Mouse (Mus musculus): ENCODE data around the gene Mapk1ip1l. TPM values are rescaled to one million over a fixed set of nuclear protein-coding genes. Genes with fewer than 3 reads are reported as not detected.

The Mapk1ip1l gene
- polyA plus RNA-seq, 1 experiment: 106 TPM

DNA sequence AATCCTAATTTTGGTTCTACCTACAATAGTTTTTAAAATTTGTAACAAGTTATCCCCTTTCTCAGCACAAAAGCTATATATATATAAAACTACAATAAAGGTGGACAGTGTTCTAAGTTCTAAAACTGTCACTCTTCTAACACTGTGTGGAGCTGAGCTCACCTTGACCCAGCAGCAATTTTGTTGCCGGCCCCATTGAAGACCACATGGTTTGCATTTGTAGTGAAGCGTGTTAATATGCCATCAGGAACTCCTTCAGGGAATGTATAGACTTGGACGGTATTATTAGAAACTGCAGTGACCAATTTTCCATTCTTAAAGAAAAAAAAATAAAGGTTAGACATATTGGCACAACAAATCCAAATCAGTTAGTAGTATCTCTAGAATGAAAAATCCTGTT lies 24.3 kb upstream of the Mapk1ip1l start:
- TF ChIP-seq CTCF (IDR thresholded peaks at IDR 0.05; ENCODE audit: borderline replicate concordance, control insufficient read depth, extremely low read depth, insufficient read depth, low read length, poor library complexity): no peak
- no peak for TF ChIP-seq POLR2A (IDR thresholded peaks at IDR 0.05; ENCODE audit: control insufficient read depth, extremely low read depth, insufficient read depth, low read length, poor library complexity)
- Histone ChIP-seq H3K36me3 (ENCODE audit: control insufficient read depth, insufficient read depth, low read length) (peaks cover 17% of the 10 kb centered on the region), H3K27ac (ENCODE audit: control insufficient read depth, insufficient read depth, low read length) (no peak overlapping the region), H3K27me3 (ENCODE audit: control insufficient read depth, insufficient read depth, low read length) (no peaks in the 10 kb centered on the region), H3K4me3 (ENCODE audit: control insufficient read depth, insufficient read depth, low read length) (no peak overlapping the region), H3K4me1 (replicated peaks; ENCODE audit: control insufficient read depth, insufficient read depth, low read length) (peaks cover 3% of the 10 kb centered on the region)
- DNase-seq: no peak
- 97% methylated on average over 3 of the region's 3 CpGs for WGBS

DNA sequence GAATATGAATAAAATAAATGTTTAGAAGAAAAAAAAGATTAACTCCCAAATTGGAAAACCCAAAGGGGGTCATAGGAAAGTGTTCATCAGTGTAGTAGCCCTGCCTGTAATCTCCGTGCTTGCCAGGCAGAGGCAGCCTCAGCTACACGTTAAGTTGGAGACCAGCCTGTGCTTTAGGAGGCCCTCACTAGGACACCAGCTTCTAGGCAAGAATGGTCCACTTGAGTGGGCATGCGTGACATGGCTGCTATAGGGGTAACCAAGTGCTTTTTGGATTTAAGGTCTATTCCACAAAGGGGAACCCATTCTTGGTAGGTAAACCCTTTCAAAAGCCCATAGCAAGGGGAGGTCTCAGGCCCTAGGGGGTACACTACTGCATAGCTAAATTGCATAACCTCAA lies 22.6 kb upstream of the Mapk1ip1l start:
- no peak for DNase-seq
- 31% methylated on average over 3 of the region's 3 CpGs for WGBS
- no peak overlapping the region for H3K27ac ChIP-seq (ENCODE audit: control insufficient read depth, insufficient read depth, low read length)
- no peak overlapping the region for H3K4me3 ChIP-seq (ENCODE audit: control insufficient read depth, insufficient read depth, low read length)
- H3K36me3 ChIP-seq (ENCODE audit: control insufficient read depth, insufficient read depth, low read length): peaks cover 11% of the 10 kb centered on the region; the same call in 1 of the 2 replicates
- peaks cover 3% of the 10 kb centered on the region for H3K4me1 ChIP-seq (replicated peaks; ENCODE audit: control insufficient read depth, insufficient read depth, low read length)
- TF ChIP-seq POLR2A (IDR thresholded peaks at IDR 0.05; ENCODE audit: control insufficient read depth, extremely low read depth, insufficient read depth, low read length, poor library complexity) (no peak), CTCF (IDR thresholded peaks at IDR 0.05; ENCODE audit: borderline replicate concordance, control insufficient read depth, extremely low read depth, insufficient read depth, low read length, poor library complexity) (no peak)
- no peaks in the 10 kb centered on the region for H3K27me3 ChIP-seq (ENCODE audit: control insufficient read depth, insufficient read depth, low read length)

DNA sequence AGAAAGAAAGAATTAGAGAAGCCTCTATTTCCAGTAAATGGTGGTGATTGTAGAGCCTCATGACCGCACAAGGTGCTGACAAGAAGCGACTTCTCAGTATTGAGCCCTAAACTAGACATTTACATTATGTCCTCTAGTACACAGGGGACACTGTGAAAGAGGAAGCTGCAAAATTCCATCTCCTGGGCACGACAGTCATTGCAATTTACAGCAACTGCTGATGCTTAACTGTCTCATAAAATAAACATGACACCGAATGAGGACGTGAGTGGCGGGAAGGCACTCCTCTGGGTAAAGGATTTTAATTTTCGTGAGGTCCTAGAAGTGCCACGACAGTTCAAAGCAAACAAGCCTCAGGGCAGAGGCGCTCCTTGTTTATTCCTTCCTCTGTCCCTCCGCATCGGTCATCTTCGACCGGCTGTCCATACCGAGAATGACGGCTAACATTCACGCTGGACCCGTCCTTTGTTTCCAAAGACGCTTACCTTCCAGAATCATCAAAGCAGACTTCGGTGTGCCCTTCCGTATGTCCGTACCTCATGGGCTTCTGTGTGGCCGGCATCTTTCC lies 21.9 kb upstream of the Mapk1ip1l start:
- Histone ChIP-seq H3K27me3 (ENCODE audit: control insufficient read depth, insufficient read depth, low read length) (no peaks in the 10 kb centered on the region), H3K4me1 (replicated peaks; ENCODE audit: control insufficient read depth, insufficient read depth, low read length) (peaks cover 3% of the 10 kb centered on the region), H3K27ac (ENCODE audit: control insufficient read depth, insufficient read depth, low read length) (peak overlapping the region; percentile 36; the same call in 1 of the 2 replicates), H3K4me3 (ENCODE audit: control insufficient read depth, insufficient read depth, low read length) (peak overlapping the region; percentile 95), H3K36me3 (ENCODE audit: control insufficient read depth, insufficient read depth, low read length) (peaks cover 8% of the 10 kb centered on the region; the same call in 1 of the 2 replicates)
- no peak for TF ChIP-seq POLR2A (IDR thresholded peaks at IDR 0.05; ENCODE audit: control insufficient read depth, extremely low read depth, insufficient read depth, low read length, poor library complexity)
- TF ChIP-seq CTCF (IDR thresholded peaks at IDR 0.05; ENCODE audit: borderline replicate concordance, control insufficient read depth, extremely low read depth, insufficient read depth, low read length, poor library complexity): no peak
- DNase-seq: no peak
- WGBS: under 1% methylated on average over 22 of the region's 22 CpGs

DNA sequence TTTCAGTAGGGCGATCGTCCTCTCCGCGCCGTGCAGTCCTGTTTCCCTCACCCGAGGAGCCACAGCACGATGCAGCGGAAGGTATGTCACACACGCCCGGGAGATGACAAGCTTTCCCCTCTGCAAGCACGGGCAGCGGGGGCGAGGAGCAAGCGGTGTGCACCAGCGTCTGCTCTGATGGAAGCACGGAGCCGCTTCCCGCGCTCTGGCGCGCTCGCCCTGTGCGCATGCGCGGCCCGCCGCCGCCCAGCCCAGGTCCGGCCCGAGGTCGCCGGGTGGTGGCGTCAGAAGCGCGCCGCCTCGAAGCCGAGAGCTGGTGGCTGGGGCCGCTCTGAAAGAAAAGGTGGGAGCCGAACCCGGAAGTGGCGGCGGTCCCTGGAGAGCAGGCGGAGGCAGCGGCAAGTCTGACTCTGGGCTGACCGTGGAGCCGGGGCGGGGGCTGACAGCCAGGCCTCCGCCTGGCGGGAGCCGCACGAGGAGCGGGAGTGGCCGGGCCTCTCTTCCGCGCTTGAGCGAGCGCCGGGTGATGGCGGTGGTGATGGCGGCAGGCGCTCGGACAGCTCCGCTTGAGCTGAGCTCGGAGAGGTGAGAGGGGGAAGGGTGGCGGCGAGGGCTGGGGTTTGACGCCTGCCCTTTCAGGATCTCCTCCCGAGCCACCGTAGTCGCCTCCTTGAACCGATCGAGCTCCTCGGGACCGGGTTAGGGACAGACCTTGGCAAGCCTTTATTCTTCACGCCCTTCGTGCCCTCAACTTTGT lies 21.3 kb upstream of the Mapk1ip1l start, which contains the start of the genes Wdhd1 and Socs4:
Gene Wdhd1 (minus strand): TSS at position 221 of the 757 bp plus-strand sequence.
Gene Socs4 (plus strand): TSS at position 295 of the 757 bp plus-strand sequence.
- WGBS: under 1% methylated on average over 77 of the region's 77 CpGs
- no peaks in the 10 kb centered on the region for H3K27me3 ChIP-seq (ENCODE audit: control insufficient read depth, insufficient read depth, low read length)
- peak within 1 kb of the TSS; percentile 95 for H3K4me3 ChIP-seq (ENCODE audit: control insufficient read depth, insufficient read depth, low read length)
- H3K36me3 ChIP-seq (ENCODE audit: control insufficient read depth, insufficient read depth, low read length): 0 out of 2 replicates have a peak, but pooled peaks cover 3% of the 10 kb centered on the region
- peak within 1 kb of the TSS; percentile 49 for H3K27ac ChIP-seq (ENCODE audit: control insufficient read depth, insufficient read depth, low read length)
- H3K4me1 ChIP-seq (replicated peaks; ENCODE audit: control insufficient read depth, insufficient read depth, low read length): peaks cover 3% of the 10 kb centered on the region
- TF ChIP-seq POLR2A (IDR thresholded peaks at IDR 0.05; ENCODE audit: control insufficient read depth, extremely low read depth, insufficient read depth, low read length, poor library complexity) (peak; percentile 84), CTCF (IDR thresholded peaks at IDR 0.05; ENCODE audit: borderline replicate concordance, control insufficient read depth, extremely low read depth, insufficient read depth, low read length, poor library complexity) (peak; percentile 62; the same call in 1 of the 2 replicates)
- DNase-seq: peak; percentile 97

DNA sequence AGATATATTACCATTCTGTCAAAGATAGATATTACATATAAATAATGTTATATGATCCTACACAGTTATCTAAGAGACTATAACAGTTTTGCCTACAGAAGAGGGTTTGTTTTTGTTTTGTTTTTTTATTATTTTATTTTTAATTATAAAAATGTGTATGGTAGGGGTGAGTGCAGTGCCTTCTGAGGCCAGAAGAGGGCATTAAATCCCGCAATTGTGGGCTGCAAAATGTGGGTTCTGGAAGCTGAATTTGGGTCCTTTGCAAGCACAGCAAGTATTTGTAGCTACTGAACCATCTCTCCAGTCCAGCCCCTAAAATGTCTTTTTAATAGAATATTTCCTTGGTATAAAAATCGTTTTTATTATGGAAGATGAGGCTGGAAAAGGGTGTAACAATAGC lies 19.0 kb upstream of the Mapk1ip1l start:
- DNase-seq: no peak
- WGBS: 89% methylated on average over 2 of the region's 2 CpGs
- Histone ChIP-seq H3K36me3 (ENCODE audit: control insufficient read depth, insufficient read depth, low read length) (no peaks in the 10 kb centered on the region), H3K4me3 (ENCODE audit: control insufficient read depth, insufficient read depth, low read length) (no peak overlapping the region), H3K4me1 (replicated peaks; ENCODE audit: control insufficient read depth, insufficient read depth, low read length) (peaks cover 3% of the 10 kb centered on the region), H3K27me3 (ENCODE audit: control insufficient read depth, insufficient read depth, low read length) (no peaks in the 10 kb centered on the region), H3K27ac (ENCODE audit: control insufficient read depth, insufficient read depth, low read length) (no peak overlapping the region)
- TF ChIP-seq CTCF (IDR thresholded peaks at IDR 0.05; ENCODE audit: borderline replicate concordance, control insufficient read depth, extremely low read depth, insufficient read depth, low read length, poor library complexity) (no peak), POLR2A (IDR thresholded peaks at IDR 0.05; ENCODE audit: control insufficient read depth, extremely low read depth, insufficient read depth, low read length, poor library complexity) (no peak)

DNA sequence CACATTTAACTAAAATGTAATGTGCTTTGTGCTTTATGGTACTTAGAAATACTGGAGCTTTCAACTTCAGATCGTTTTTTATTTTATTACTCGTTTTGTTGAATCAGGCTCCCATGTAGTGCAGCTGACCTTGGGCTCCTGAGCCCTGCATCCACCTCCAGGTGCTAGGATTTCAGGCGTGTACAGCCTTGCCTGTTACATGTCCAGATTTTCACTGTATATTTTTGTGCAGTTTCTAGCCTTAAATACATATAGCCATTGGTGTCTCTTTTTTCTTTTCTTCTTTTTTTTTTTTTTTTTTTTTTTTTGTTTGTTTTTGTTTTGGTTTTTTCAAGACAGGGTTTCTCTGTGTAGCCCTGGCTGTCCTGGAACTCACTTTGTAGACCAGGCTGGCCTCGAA lies 16.5 kb upstream of the Mapk1ip1l start:
- H3K4me3 ChIP-seq (ENCODE audit: control insufficient read depth, insufficient read depth, low read length): no peak overlapping the region
- no peaks in the 10 kb centered on the region for H3K27me3 ChIP-seq (ENCODE audit: control insufficient read depth, insufficient read depth, low read length)
- TF ChIP-seq CTCF (IDR thresholded peaks at IDR 0.05; ENCODE audit: borderline replicate concordance, control insufficient read depth, extremely low read depth, insufficient read depth, low read length, poor library complexity) (no peak), POLR2A (IDR thresholded peaks at IDR 0.05; ENCODE audit: control insufficient read depth, extremely low read depth, insufficient read depth, low read length, poor library complexity) (no peak)
- no peak for DNase-seq
- no peak overlapping the region for H3K27ac ChIP-seq (ENCODE audit: control insufficient read depth, insufficient read depth, low read length)
- H3K4me1 ChIP-seq (replicated peaks; ENCODE audit: control insufficient read depth, insufficient read depth, low read length): peaks cover 3% of the 10 kb centered on the region; the same call in 1 of the 2 replicates
- peaks cover 3% of the 10 kb centered on the region; the same call in 1 of the 2 replicates for H3K36me3 ChIP-seq (ENCODE audit: control insufficient read depth, insufficient read depth, low read length)
- 94% methylated on average over 4 of the region's 4 CpGs for WGBS

Measured in thymus, adult 2 months (tissue).